Mouse (Mus musculus) embryonic facial prominence, embryonic 14.5 days (tissue): ENCODE measurements around the gene Kctd17. TPM values are rescaled to one million over a fixed set of nuclear protein-coding genes. Genes with fewer than 3 reads are reported as not detected.

ENCODE experiments used
- ATAC-seq: fragments of 200-750 bp; cut with Nextera tagmentation; 2 replicates; pipeline ENCODE4 v1.8.0; 2017; ENCODE audit warnings: low read depth, moderate number of reproducible peaks, moderate TSS enrichment
- DNase-seq: peaks from one replicate; pipeline ENCODE4 v3.0.0-alpha.2; 2015; ENCODE audit warnings: low spot score
- H3K27ac ChIP-seq: fragments of 300-500 bp; sonication (generic); replicated peaks from 2 replicates; pipeline ENCODE4 v1.5.1; 2014; ENCODE audit warnings: low read depth, mild to moderate bottlenecking, low read length, moderate library complexity
- H3K27me3 ChIP-seq: fragments of 300-500 bp; sonication (generic); replicated peaks from 2 replicates; pipeline ENCODE4 v1.6.1; 2014; ENCODE audit warnings: low read length; ENCODE audit not compliant: control insufficient read depth, insufficient read depth
- H3K36me3 ChIP-seq: fragments of 300-500 bp; sonication (generic); 2 replicates; pipeline ENCODE4 v1.6.1; 2014; ENCODE audit warnings: low read length, mixed read lengths; ENCODE audit not compliant: control insufficient read depth, insufficient read depth
- H3K4me1 ChIP-seq: fragments of 300-500 bp; sonication (generic); 2 replicates; pipeline ENCODE4 v1.6.1; 2014; ENCODE audit warnings: antibody characterized with exemption, low read length; ENCODE audit not compliant: control insufficient read depth, insufficient read depth
- H3K4me2 ChIP-seq: fragments of 300-500 bp; sonication (generic); 2 replicates; pipeline ENCODE4 v1.6.1; 2014; ENCODE audit warnings: low read depth, mild to moderate bottlenecking, low read length, moderate library complexity, mixed read lengths
- H3K4me3 ChIP-seq: fragments of 300-500 bp; sonication (generic); 2 replicates; pipeline ENCODE4 v1.5.1; 2014; ENCODE audit warnings: low read depth, mild to moderate bottlenecking, low read length
- H3K9ac ChIP-seq: fragments of 300-500 bp; sonication (generic); 2 replicates; pipeline ENCODE4 v1.6.1; 2014; ENCODE audit warnings: low read depth, mild to moderate bottlenecking, low read length, moderate library complexity, mixed read lengths
- H3K9me3 ChIP-seq: fragments of 300-500 bp; sonication (generic); 2 replicates; pipeline ENCODE4 v1.6.1; 2016; ENCODE audit warnings: low read length; ENCODE audit not compliant: control insufficient read depth
- WGBS: fragments of 180-500 bp; shearing (Covaris S2); extraction: QIAGEN DNeasy Blood & Tissue Kit; methylation state at CpG from one replicate; pipeline ENCODE4 v1.1.7; 2014; 5-methylcytosine and 5-hydroxymethylcytosine counted together
- polyA plus RNA-seq: library from polyadenylated mRNA; unstranded; fragments of >200 nt; fragmentation: Nextera tagmentation; extraction: Ambion mirVana; gene quantifications from 2 replicates; pipeline ENCODE4 v1.2.1, GENCODE M21; 2014

Gene Kctd17
- polyA plus RNA-seq, 1 experiment from 2014 or later: 46.9 TPM

- H3K36me3 ChIP-seq: no peaks in the 10 kb centered on the region
- ATAC-seq (peak; percentile 87), DNase-seq (peak; percentile 93)
- H3K27ac ChIP-seq: peak within 1 kb of the TSS; percentile 88
- peak within 1 kb of the TSS; percentile 70 for H3K4me3 ChIP-seq
- under 1% methylated on average over 36 of the region's 40 CpGs for WGBS
- peaks cover 26% of the 10 kb centered on the region for H3K4me1 ChIP-seq
- peaks cover 31% of the 10 kb centered on the region for H3K27me3 ChIP-seq
- H3K9me3 ChIP-seq: no peaks in the 10 kb centered on the region
- peak within 1 kb of the TSS; percentile 71 for H3K9ac ChIP-seq
- peak within 1 kb of the TSS; percentile 92 for H3K4me2 ChIP-seq
These were observed 21.9 kb upstream of the Kctd17 start, which contains the start of gene Mpst for GRCm38 (mm10) chr15:78406293-78406934. TSS of gene Mpst (plus strand) at chr15:78406416.

GRCm38 (mm10) chr15:78409570-78410052 lies 18.8 kb upstream of the Kctd17 start:
- Histone ChIP-seq H3K36me3 (no peaks in the 10 kb centered on the region), H3K4me3 (peak overlapping the region; percentile 24), H3K4me1 (peaks cover 12% of the 10 kb centered on the region), H3K4me2 (peak overlapping the region; percentile 36), H3K9ac (peak overlapping the region; percentile 42), H3K9me3 (no peaks in the 10 kb centered on the region), H3K27me3 (peaks cover 32% of the 10 kb centered on the region), H3K27ac (no peak overlapping the region)
- ATAC-seq (no peak), DNase-seq (no peak)
- 22% methylated on average over 12 of the region's 12 CpGs for WGBS

GRCm38 (mm10) chr15:78413083-78413718 lies 15.2 kb upstream of the Kctd17 start:
- 86% methylated on average over 14 of the region's 14 CpGs for WGBS
- ATAC-seq (no peak), DNase-seq (no peak)

GRCm38 (mm10) chr15:78413719-78414117 lies 14.6 kb upstream of the Kctd17 start:
- 92% methylated on average over 1 of the region's 1 CpGs for WGBS
- Histone ChIP-seq H3K27me3 (peaks cover 29% of the 10 kb centered on the region), H3K4me3 (no peak overlapping the region), H3K36me3 (no peaks in the 10 kb centered on the region), H3K4me1 (no peaks in the 10 kb centered on the region; the same call in 1 of the 2 replicates), H3K9ac (no peak overlapping the region), H3K27ac (no peak overlapping the region), H3K9me3 (no peaks in the 10 kb centered on the region), H3K4me2 (no peak overlapping the region)
- no peak for ATAC-seq
- DNase-seq: no peak

More at GRCm38 (mm10) chr15:78413083-78413718, 15.2 kb upstream of the Kctd17 start:
- H3K4me2 ChIP-seq: no peak overlapping the region
- no peaks in the 10 kb centered on the region for H3K9me3 ChIP-seq
- H3K36me3 ChIP-seq: no peaks in the 10 kb centered on the region
- H3K4me1 ChIP-seq: no peaks in the 10 kb centered on the region; the same call in 1 of the 2 replicates
- no peak overlapping the region for H3K9ac ChIP-seq
- H3K27me3 ChIP-seq: peaks cover 32% of the 10 kb centered on the region
- no peak overlapping the region for H3K4me3 ChIP-seq
- no peak overlapping the region for H3K27ac ChIP-seq

- WGBS: 90% methylated on average over 8 of the region's 8 CpGs
- Histone ChIP-seq H3K4me2 (no peak overlapping the region), H3K4me3 (no peak overlapping the region), H3K36me3 (no peaks in the 10 kb centered on the region), H3K9ac (no peak overlapping the region), H3K27me3 (peaks cover 24% of the 10 kb centered on the region), H3K4me1 (no peaks in the 10 kb centered on the region; the same call in 1 of the 2 replicates), H3K9me3 (no peaks in the 10 kb centered on the region), H3K27ac (no peak overlapping the region)
- ATAC-seq (no peak), DNase-seq (no peak)
These were observed 14.2 kb upstream of the Kctd17 start for GRCm38 (mm10) chr15:78414157-78414556.

- DNase-seq (no peak), ATAC-seq (peak; percentile 15; the same call in 1 of the 2 replicates)
- Histone ChIP-seq H3K27me3 (no peaks in the 10 kb centered on the region), H3K9me3 (no peaks in the 10 kb centered on the region), H3K4me3 (no peak overlapping the region), H3K4me2 (no peak overlapping the region), H3K36me3 (no peaks in the 10 kb centered on the region), H3K27ac (no peak overlapping the region), H3K9ac (no peak overlapping the region), H3K4me1 (no peaks in the 10 kb centered on the region)
- 17% methylated on average over 4 of the region's 4 CpGs for WGBS
These were observed 11.4 kb upstream of the Kctd17 start for GRCm38 (mm10) chr15:78416937-78417336.

GRCm38 (mm10) chr15:78420395-78420794 lies 8.0 kb upstream of the Kctd17 start:
- 84% methylated on average over 13 of the region's 13 CpGs for WGBS
- H3K9me3 ChIP-seq: no peaks in the 10 kb centered on the region

GRCm38 (mm10) chr15:78422046-78422956 lies 6.1 kb upstream of the Kctd17 start:
- ATAC-seq (peak; percentile 78; the same call in 1 of the 2 replicates), DNase-seq (peak; percentile 88)
- Histone ChIP-seq H3K27ac (no peak overlapping the region), H3K4me3 (no peak overlapping the region), H3K36me3 (no peaks in the 10 kb centered on the region), H3K4me2 (no peak overlapping the region), H3K27me3 (no peaks in the 10 kb centered on the region; the same call in 1 of the 2 replicates), H3K9me3 (no peaks in the 10 kb centered on the region), H3K9ac (no peak overlapping the region), H3K4me1 (no peaks in the 10 kb centered on the region)
- 16% methylated on average over 16 of the region's 16 CpGs for WGBS

More at GRCm38 (mm10) chr15:78420395-78420794, 8.0 kb upstream of the Kctd17 start:
- Histone ChIP-seq H3K4me1 (no peaks in the 10 kb centered on the region), H3K4me3 (no peak overlapping the region), H3K4me2 (no peak overlapping the region), H3K27me3 (no peaks in the 10 kb centered on the region; the same call in 1 of the 2 replicates), H3K27ac (no peak overlapping the region), H3K9ac (no peak overlapping the region), H3K36me3 (no peaks in the 10 kb centered on the region)
- no peak for DNase-seq
- no peak for ATAC-seq
